Mouse (Mus musculus) liver (tissue): ENCODE results near the gene Lrrk1.

Experiments used
- DNase-seq: peaks from one replicate; pipeline ENCODE4 v3.0.0-alpha.2; 2020; ENCODE audit warnings: mixed read lengths

The Lrrk1 gene

GRCm38 (mm10) chr7:66333906-66334500 is 54.1 kb downstream of the Lrrk1 start:
- DNase-seq = peak; percentile 70

- no peak for DNase-seq
Observed at GRCm38 (mm10) chr7:66332340-66332739, 55.8 kb downstream of the Lrrk1 start.

GRCm38 (mm10) chr7:66330610-66331009 is 57.5 kb downstream of the Lrrk1 start:
- no peak for DNase-seq

GRCm38 (mm10) chr7:66327516-66327915 is 60.6 kb downstream of the Lrrk1 start:
- no peak for DNase-seq

- no peak for DNase-seq
Observed at GRCm38 (mm10) chr7:66325419-66326053, 62.6 kb downstream of the Lrrk1 start.

GRCm38 (mm10) chr7:66323252-66324015 is 64.7 kb downstream of the Lrrk1 start:
- DNase-seq = no peak

GRCm38 (mm10) chr7:66320996-66321395 is 67.2 kb downstream of the Lrrk1 start:
- DNase-seq = no peak

- DNase-seq = no peak
Observed at GRCm38 (mm10) chr7:66318147-66318546, 70.0 kb downstream of the Lrrk1 start.

GRCm38 (mm10) chr7:66310670-66311656 is 77.2 kb downstream of the Lrrk1 start:
- DNase-seq = no peak

GRCm38 (mm10) chr7:66309950-66310669 is 78.0 kb downstream of the Lrrk1 start:
- peak; percentile 75 for DNase-seq

- DNase-seq = peak; percentile 48
Observed at GRCm38 (mm10) chr7:66309240-66309949, 78.8 kb downstream of the Lrrk1 start.

- no peak for DNase-seq
Observed at GRCm38 (mm10) chr7:66308581-66309239, 79.4 kb downstream of the Lrrk1 start.

GRCm38 (mm10) chr7:66307791-66308190 is 80.4 kb downstream of the Lrrk1 start:
- DNase-seq = no peak

GRCm38 (mm10) chr7:66305714-66306198 is 82.4 kb downstream of the Lrrk1 start:
- no peak for DNase-seq

- no peak for DNase-seq
Observed at GRCm38 (mm10) chr7:66304993-66305713, 83.0 kb downstream of the Lrrk1 start.

GRCm38 (mm10) chr7:66303922-66304660 is 84.1 kb downstream of the Lrrk1 start:
- DNase-seq = no peak

- no peak for DNase-seq
Observed at GRCm38 (mm10) chr7:66301486-66301885, 86.7 kb downstream of the Lrrk1 start.

GRCm38 (mm10) chr7:66300680-66301079 is 87.5 kb downstream of the Lrrk1 start:
- peak; percentile 89 for DNase-seq

GRCm38 (mm10) chr7:66297656-66298021 is 90.5 kb downstream of the Lrrk1 start:
- DNase-seq = no peak
